Mouse (Mus musculus) erythroblast, embryonic 14.5 days (primary cell): ENCODE data around the gene Ulk2.

Experiments used
- GATA1 ChIP-seq: IDR thresholded peaks from 2 replicates; pipeline ENCODE4 v1.6.1; 2012; ENCODE audit warnings: low read length, inconsistent platforms, mixed read lengths
- TAL1 ChIP-seq: IDR thresholded peaks from 3 replicates; pipeline ENCODE4 v1.6.1; 2012; ENCODE audit warnings: low read length, inconsistent platforms, mixed read lengths

DNA sequence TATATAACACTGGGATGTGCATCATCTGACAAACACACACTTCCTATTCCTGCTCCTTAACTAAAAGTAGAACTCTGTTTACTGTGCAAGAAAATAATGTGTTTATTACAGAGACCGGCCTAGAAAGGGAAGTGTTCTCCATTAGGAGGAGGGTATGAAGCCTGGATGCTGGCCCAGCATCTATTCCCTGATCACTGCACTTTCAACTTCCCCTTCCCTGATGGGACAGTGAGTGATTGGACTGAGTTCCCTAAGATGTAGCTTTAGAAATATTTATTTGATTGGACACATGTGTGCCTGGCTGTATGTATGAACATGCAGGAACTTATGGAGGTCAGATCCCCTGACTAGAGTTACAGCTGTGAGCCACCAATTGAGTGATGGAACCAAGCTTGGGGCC, 61.4 kb downstream of the Ulk2 start:
- no peak for TF ChIP-seq GATA1
- TF ChIP-seq TAL1: no peak
